Mouse (Mus musculus): ENCODE results near the gene Tbc1d1.

GRCm38 (mm10) chr5:64165826-64166225 lies 9.7 kb downstream of the Tbc1d1 start:
- TF ChIP-seq CTCF (IDR thresholded peaks at IDR 0.05; ENCODE audit: low read depth, low read length) (no peak), POLR2A (IDR thresholded peaks at IDR 0.05; ENCODE audit: borderline replicate concordance, low read depth, low read length) (no peak)
